Mouse (Mus musculus) naive thymus-derived CD4-positive, alpha-beta T cell, adult 2 months (primary cell): ENCODE data around the gene Bend6.
"Not testable (repeated sequence)": the region's sequence is repeated elsewhere in the genome, so short reads cannot be mapped to it uniquely, and the experiment has no call there.

Experiments
- DNase-seq: peaks from one replicate; pipeline ENCODE4 v3.0.0-alpha.2; 2011; ENCODE audit warnings: low read depth

Gene Bend6

DNA sequence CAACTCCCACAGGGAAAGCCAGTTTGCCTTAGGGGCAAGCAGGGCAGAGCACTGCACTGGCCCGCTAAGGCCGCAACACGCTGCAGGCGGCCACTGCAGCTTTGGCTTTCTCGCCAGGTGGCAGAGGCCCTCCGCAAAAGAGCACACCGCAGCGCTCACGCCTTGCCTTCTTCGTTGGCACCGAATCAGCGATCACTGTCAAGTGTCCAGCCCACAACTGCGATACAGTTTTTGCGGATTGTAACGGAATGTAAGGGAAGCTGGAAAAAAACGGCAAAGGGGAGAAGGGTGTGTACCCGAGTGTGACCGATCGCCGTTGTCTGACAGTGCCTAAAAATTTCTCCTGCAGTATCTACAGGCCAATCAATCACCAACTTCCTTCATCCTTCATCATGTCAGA is 689 bp downstream of the Bend6 start:
- DNase-seq, result no peak

- no peak for DNase-seq
These were observed 1.4 kb downstream of the Bend6 start for GRCm38 (mm10) chr1:33906216-33906615.

GRCm38 (mm10) chr1:33903587-33903986 is 4.0 kb downstream of the Bend6 start:
- DNase-seq, result no peak

GRCm38 (mm10) chr1:33900175-33900574 is 7.4 kb downstream of the Bend6 start:
- no peak for DNase-seq

DNA sequence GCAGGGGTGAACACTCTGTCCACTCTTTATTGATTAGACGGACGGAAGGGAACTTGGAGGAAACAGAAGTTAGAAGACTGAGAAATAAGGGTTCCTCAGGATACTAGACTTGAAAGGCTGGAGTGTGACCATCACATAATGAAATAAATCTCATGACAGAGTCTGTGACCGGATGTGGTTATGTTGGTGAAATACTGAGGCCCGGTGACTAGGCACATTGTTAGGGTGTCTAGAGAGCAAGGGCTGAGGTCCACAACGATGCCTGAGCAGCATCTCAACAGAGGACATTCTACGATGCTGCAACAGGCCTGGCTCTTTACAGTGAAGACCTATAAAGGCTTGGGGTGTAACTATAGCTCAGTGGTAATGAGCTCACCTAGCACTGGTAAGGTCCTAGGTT is 9.2 kb downstream of the Bend6 start:
- no peak for DNase-seq

- no peak for DNase-seq
These were observed 10.2 kb downstream of the Bend6 start for GRCm38 (mm10) chr1:33897426-33897825.

- no peak for DNase-seq
These were observed 10.9 kb downstream of the Bend6 start for GRCm38 (mm10) chr1:33896666-33897065.

DNA sequence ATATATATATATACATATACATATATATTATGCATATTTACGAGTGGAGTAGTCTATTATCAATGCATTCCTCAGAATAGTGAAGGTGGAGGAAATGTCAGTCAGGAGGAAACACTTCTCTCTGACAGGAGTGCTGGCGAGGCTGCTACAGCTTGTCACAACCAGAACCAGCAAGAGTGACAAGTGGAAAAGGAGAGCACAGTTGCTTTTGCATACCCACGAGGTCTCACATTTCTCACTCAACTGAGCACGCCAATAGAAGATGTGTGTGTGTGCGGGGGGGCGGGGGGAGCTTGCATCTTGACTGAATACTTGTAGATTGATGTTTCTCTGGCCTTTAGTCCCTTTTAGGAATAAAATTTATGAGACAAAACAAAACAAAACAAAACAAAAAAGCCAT is 11.5 kb downstream of the Bend6 start:
- no peak for DNase-seq

GRCm38 (mm10) chr1:33892784-33893183 is 14.8 kb downstream of the Bend6 start:
- peak; percentile 64 for DNase-seq

DNA sequence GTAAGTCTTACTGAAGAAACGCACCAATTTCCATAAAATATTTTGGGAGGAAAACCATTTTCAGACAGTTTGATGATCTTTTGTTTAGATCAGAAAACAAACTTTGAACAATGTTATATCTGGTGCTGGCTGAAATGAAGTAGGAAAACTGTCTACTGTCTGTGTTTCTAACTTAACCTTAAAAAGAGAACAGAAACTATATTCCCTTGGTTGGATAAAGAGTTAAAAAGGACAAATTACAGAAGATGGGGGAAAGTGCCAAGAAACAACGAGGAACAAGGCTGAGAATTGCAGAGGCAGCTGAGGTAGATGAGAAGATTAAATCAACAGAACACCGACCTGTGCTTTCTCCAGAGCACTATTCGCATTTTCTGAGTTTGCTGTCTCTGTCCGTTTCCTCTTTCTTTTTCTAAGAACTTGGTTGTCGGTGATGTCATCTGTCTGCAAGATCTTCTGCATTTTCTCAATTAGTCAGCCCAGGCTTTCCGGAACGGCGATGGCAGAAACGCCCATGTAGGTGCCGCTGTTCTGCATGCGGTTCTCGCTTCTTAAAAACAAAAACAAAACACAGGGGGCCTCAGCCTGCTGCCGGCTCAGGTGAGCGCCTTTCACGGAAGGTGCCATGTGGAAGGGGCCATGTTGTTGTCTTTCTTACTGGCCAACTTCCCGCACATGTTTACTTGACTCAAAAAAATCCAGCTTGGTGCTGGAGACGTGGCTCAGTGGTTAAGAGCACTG is 24.3 kb downstream of the Bend6 start:
- peak; percentile 80 for DNase-seq

- DNase-seq, result no peak
These were observed 29.4 kb downstream of the Bend6 start for GRCm38 (mm10) chr1:33878170-33878569.

- no peak for DNase-seq
These were observed 31.2 kb downstream of the Bend6 start for GRCm38 (mm10) chr1:33876416-33876815.

GRCm38 (mm10) chr1:33875691-33876090 is 31.9 kb downstream of the Bend6 start:
- peak; percentile 48 for DNase-seq

- DNase-seq, result no peak
These were observed 34.1 kb downstream of the Bend6 start for GRCm38 (mm10) chr1:33873561-33873960.

DNA sequence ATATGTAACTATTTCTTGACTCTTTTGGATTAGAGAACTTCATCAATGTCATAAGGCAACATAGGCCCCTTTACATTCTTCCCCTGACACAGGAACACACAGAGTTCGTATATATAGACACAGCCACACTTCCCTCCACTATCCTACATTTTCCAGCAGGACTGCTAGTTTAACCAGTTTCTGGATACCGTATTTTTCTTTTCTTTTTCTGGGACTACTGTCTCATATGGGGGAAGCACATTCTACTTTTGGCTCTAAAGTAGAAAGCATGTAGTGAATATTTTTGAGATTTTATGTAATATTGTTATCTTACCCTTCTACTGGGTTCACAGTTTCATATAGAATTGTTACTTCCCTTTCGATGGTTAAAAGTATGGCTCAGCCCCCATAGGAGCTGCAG is 38.2 kb downstream of the Bend6 start:
- no peak for DNase-seq

GRCm38 (mm10) chr1:33869031-33869430 is 38.6 kb downstream of the Bend6 start:
- DNase-seq, result no peak

- DNase-seq, result no peak
These were observed 60.8 kb downstream of the Bend6 start for GRCm38 (mm10) chr1:33846807-33847206.

- DNase-seq, result no peak
These were observed 63.8 kb downstream of the Bend6 start for GRCm38 (mm10) chr1:33843823-33844222.

DNA sequence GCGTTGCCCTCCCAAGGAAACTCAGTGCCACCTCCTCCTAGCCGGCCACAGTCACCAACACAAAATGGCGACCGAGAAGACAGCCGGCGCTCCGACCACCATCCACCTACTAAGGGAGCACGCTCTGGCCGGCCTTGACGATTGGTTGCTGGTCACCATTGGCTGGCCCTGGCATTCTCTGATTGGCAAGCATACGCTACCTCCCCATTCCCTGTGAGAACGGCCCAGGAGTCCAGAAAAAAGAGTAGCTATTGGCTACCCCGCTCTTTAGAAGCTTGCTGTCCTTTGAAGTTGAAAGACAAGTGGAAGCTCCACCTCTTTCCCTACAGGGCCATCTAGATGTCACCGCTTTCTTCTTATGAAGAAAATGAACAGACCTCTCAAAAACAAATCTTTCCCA is 68.7 kb downstream of the Bend6 start:
- DNase-seq, result not testable (repeated sequence)

DNA sequence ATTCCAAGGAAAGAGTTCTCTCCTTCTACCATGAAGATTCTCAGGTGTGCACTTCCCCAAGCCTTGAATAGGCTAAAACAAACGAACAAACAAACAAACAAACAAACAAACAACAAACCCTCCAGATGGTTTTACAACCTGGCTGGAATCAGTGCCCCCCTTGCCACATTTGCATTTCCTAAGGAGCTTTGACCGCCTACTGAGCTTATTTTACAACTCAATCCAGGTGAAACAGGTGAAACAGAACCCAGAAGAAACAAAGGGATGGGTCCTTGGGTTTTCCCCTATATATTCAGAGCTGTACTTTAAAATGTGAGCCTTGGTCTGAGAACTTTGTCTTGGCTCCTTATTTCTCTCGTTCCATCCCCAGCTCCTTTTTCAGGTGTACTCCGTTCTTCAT is 77.0 kb downstream of the Bend6 start:
- DNase-seq, result no peak

DNA sequence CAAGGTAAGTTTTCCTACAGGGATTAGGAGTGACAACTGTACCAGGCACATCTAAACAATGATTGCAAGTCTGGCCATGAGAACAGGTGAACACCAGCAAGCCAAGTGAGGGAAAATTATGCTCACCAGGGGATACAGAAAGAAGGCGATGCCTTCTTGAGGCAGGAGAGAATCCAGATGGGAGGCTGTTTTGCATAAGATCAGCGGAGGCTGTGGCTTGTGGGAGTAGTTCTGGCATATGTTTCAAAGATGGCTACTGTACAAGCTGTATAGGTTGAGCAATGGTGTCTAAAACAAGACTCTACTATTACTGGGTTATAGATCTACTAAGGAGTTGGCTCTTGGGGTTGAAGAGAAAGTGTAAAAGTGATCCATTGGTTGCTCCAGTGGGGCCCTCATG is 89.7 kb downstream of the Bend6 start:
- DNase-seq, result no peak

DNA sequence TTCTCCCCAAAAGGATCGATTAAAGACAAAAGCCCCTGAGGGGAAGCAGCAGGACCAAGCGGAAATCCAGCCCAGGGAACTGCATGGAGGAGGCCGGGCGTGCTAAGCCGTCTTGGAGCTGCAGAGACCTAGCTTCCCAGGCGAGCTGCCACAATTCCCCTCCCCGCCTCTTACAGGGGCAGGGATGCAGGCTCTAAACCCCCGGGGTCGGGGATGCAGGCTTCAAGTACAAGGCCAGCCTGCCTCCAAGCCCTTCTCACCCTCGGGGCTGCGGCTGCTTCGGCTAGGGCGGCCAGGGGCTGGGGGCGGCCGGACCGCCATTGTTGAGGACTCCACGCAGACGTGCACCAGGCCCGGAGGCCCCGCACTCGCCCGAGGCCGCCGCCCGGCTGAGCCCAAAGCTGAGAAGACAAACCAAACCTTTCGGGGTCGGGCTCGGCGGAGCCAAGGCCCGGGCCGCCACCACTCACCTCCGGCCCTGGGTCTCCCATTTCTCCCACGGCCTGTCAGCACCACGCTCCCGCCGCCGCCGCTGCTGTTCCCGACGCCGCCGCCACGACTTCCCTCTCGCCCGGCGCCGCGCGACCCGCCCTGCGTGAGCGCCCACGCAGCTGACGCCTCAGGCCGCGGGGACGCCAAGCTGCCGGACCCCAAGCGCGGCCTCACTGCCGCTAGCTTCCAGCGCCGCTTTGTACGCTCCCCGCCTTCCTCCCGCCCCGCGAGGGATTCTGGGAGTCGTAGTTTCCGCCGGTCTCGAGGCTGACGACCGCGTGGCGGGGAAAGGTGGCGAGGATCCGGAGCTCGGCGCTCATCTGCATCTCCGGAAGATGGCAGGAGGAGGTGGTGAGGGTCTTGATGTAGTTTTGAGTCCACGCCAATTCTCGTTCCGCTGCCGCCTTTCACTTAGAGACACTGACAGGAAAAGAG is 93.5 kb downstream of the Bend6 start, which contains the start of gene Zfp451:
TSS of gene Zfp451 (minus strand) at position 728 of the 927 bp plus-strand sequence.
- peak; percentile 86 for DNase-seq

- DNase-seq, result no peak
These were observed 94.1 kb downstream of the Bend6 start for GRCm38 (mm10) chr1:33813495-33813867.
